Mouse (Mus musculus): ENCODE measurements at regions not wholly inside any gene's neighbourhood (a gene's known extent, or its start where the extent isn't known, plus 50 kb on each side); places are given as distances from the start of the nearest gene placed in this dataset.

GRCm38 (mm10) chr2:21035884-21036648, 67.4 kb upstream of the Arhgap21 start:
- no peak overlapping the region for H3K4me3 ChIP-seq (ENCODE audit: low read depth, low read length)
- no peaks in the 10 kb centered on the region for H3K9me3 ChIP-seq (ENCODE audit: control insufficient read depth, low read depth, low read length)
- no peak overlapping the region for H3K9ac ChIP-seq (replicated peaks; ENCODE audit: low read depth, low read length)
- no peak overlapping the region for H3K4me2 ChIP-seq (replicated peaks; ENCODE audit: low read depth, low read length)
- WGBS = 74% methylated on average over 5 of the region's 5 CpGs
- no peak for ATAC-seq (ENCODE audit: insufficient number of reproducible peaks, insufficient read depth, low FRiP score, low read depth)
- H3K27ac ChIP-seq (ENCODE audit: low read length) = no peak overlapping the region
- H3K27me3 ChIP-seq (ENCODE audit: control insufficient read depth, insufficient read depth, low read length) = no peaks in the 10 kb centered on the region
- 0 out of 2 replicates have a peak, but pooled peaks cover 7% of the 10 kb centered on the region for H3K4me1 ChIP-seq (ENCODE audit: control insufficient read depth, insufficient read depth, low read length)
- H3K36me3 ChIP-seq (ENCODE audit: control insufficient read depth, insufficient read depth, low read length) = no peaks in the 10 kb centered on the region

- Histone ChIP-seq H3K4me1 (ENCODE audit: control insufficient read depth, insufficient read depth, low read length) (0 out of 2 replicates have a peak, but pooled peaks cover 7% of the 10 kb centered on the region), H3K27me3 (ENCODE audit: control insufficient read depth, insufficient read depth, low read length) (no peaks in the 10 kb centered on the region), H3K36me3 (ENCODE audit: control insufficient read depth, insufficient read depth, low read length) (no peaks in the 10 kb centered on the region), H3K4me3 (ENCODE audit: low read depth, low read length) (no peak overlapping the region), H3K9ac (replicated peaks; ENCODE audit: low read depth, low read length) (no peak overlapping the region; the same call in 1 of the 2 replicates), H3K9me3 (ENCODE audit: control insufficient read depth, low read depth, low read length) (no peaks in the 10 kb centered on the region), H3K27ac (ENCODE audit: low read length) (no peak overlapping the region), H3K4me2 (replicated peaks; ENCODE audit: low read depth, low read length) (peak overlapping the region; percentile 27)
- ATAC-seq (ENCODE audit: insufficient number of reproducible peaks, insufficient read depth, low FRiP score, low read depth) = no peak
- WGBS = 42% methylated on average over 8 of the region's 8 CpGs
Observed at GRCm38 (mm10) chr2:21034651-21035050, 66.0 kb upstream of the Arhgap21 start.

GRCm38 (mm10) chr2:21030650-21031049, 62.0 kb upstream of the Arhgap21 start:
- Histone ChIP-seq H3K4me3 (ENCODE audit: low read depth, low read length) (no peak overlapping the region), H3K9me3 (ENCODE audit: control insufficient read depth, low read depth, low read length) (no peaks in the 10 kb centered on the region), H3K36me3 (ENCODE audit: control insufficient read depth, insufficient read depth, low read length) (no peaks in the 10 kb centered on the region), H3K27me3 (ENCODE audit: control insufficient read depth, insufficient read depth, low read length) (no peaks in the 10 kb centered on the region), H3K4me1 (ENCODE audit: control insufficient read depth, insufficient read depth, low read length) (0 out of 2 replicates have a peak, but pooled peaks cover 5% of the 10 kb centered on the region), H3K27ac (ENCODE audit: low read length) (no peak overlapping the region), H3K4me2 (replicated peaks; ENCODE audit: low read depth, low read length) (no peak overlapping the region), H3K9ac (replicated peaks; ENCODE audit: low read depth, low read length) (no peak overlapping the region)
- no peak for ATAC-seq (ENCODE audit: insufficient number of reproducible peaks, insufficient read depth, low FRiP score, low read depth)
- WGBS = 32% methylated on average over 4 of the region's 4 CpGs

DNA sequence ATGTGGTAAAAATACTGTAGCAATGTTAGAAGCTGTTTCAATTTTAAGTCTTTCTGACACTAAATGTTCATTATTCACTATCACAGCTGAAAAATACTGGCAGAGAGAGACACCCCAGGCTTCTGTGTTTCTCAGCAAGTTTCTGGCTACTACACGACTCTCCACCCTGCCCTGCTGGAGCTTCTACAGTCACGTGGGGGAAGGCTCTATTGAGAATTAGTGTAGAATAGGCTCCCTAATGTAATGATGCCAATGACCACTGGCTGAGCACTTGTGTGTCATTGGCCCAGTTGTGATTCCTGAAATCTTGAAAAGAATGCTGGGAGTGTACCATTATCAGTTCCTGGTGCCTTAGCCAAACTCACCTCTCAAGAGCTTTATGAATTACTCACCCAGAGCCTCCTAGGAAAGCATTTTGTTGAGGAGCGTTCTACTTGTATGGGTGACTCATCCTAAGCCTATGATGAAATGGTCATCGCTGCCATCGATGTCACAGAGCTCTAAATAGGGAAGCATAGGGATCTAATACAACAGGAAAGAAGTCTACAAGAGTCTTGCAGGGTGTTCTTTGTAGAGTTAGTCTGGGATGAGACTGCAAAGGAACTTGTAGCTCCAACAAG, 60.8 kb upstream of the Arhgap21 start:
- H3K27me3 ChIP-seq (ENCODE audit: control insufficient read depth, insufficient read depth, low read length) = no peaks in the 10 kb centered on the region
- no peak overlapping the region for H3K27ac ChIP-seq (ENCODE audit: low read length)
- no peak overlapping the region for H3K4me3 ChIP-seq (ENCODE audit: low read depth, low read length)
- no peaks in the 10 kb centered on the region for H3K36me3 ChIP-seq (ENCODE audit: control insufficient read depth, insufficient read depth, low read length)
- H3K4me1 ChIP-seq (ENCODE audit: control insufficient read depth, insufficient read depth, low read length) = 0 out of 2 replicates have a peak, but pooled peaks cover 2% of the 10 kb centered on the region
- H3K9me3 ChIP-seq (ENCODE audit: control insufficient read depth, low read depth, low read length) = no peaks in the 10 kb centered on the region
- no peak for ATAC-seq (ENCODE audit: insufficient number of reproducible peaks, insufficient read depth, low FRiP score, low read depth)
- 81% methylated on average over 5 of the region's 5 CpGs for WGBS
- H3K9ac ChIP-seq (replicated peaks; ENCODE audit: low read depth, low read length) = no peak overlapping the region
- H3K4me2 ChIP-seq (replicated peaks; ENCODE audit: low read depth, low read length) = no peak overlapping the region

GRCm38 (mm10) chr2:21028605-21029004, 59.9 kb upstream of the Arhgap21 start:
- H3K36me3 ChIP-seq (ENCODE audit: control insufficient read depth, insufficient read depth, low read length) = no peaks in the 10 kb centered on the region
- no peak overlapping the region for H3K9ac ChIP-seq (replicated peaks; ENCODE audit: low read depth, low read length)
- H3K27me3 ChIP-seq (ENCODE audit: control insufficient read depth, insufficient read depth, low read length) = no peaks in the 10 kb centered on the region
- ATAC-seq (ENCODE audit: insufficient number of reproducible peaks, insufficient read depth, low FRiP score, low read depth) = peak; percentile 71; the same call in 1 of the 2 replicates
- H3K27ac ChIP-seq (ENCODE audit: low read length) = no peak overlapping the region
- no peak overlapping the region for H3K4me3 ChIP-seq (ENCODE audit: low read depth, low read length)
- WGBS = 28% methylated on average over 2 of the region's 2 CpGs
- no peaks in the 10 kb centered on the region for H3K9me3 ChIP-seq (ENCODE audit: control insufficient read depth, low read depth, low read length)
- H3K4me1 ChIP-seq (ENCODE audit: control insufficient read depth, insufficient read depth, low read length) = no peaks in the 10 kb centered on the region
- no peak overlapping the region for H3K4me2 ChIP-seq (replicated peaks; ENCODE audit: low read depth, low read length)

DNA sequence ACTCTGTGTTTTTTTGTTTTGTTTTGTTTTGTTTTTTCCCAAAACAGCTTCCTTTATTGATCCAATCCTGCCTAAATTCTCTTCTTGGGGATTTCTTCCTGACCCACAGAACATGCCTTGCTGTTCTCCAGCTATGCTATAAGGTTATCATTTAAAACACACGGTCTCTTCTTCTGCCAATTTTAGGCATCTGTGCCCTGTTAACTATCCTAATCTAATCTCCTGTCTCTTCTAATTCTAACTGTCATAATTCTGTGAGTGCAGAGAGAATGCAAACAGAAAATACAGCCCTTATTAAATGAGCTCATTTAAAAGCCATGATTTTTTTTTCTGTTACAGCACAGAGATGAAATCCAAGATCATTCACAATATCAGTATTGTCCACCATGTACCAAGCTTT, 49.9 kb upstream of the Arhgap21 start:
- Histone ChIP-seq H3K27ac (ENCODE audit: low read length) (no peak overlapping the region), H3K9me3 (ENCODE audit: control insufficient read depth, low read depth, low read length) (no peaks in the 10 kb centered on the region), H3K4me1 (ENCODE audit: control insufficient read depth, insufficient read depth, low read length) (no peaks in the 10 kb centered on the region), H3K4me3 (ENCODE audit: low read depth, low read length) (no peak overlapping the region), H3K9ac (replicated peaks; ENCODE audit: low read depth, low read length) (no peak overlapping the region), H3K27me3 (ENCODE audit: control insufficient read depth, insufficient read depth, low read length) (no peaks in the 10 kb centered on the region), H3K36me3 (ENCODE audit: control insufficient read depth, insufficient read depth, low read length) (no peaks in the 10 kb centered on the region), H3K4me2 (replicated peaks; ENCODE audit: low read depth, low read length) (no peak overlapping the region)
- WGBS = 75% methylated on average over 1 of the region's 1 CpGs
- ATAC-seq (ENCODE audit: insufficient number of reproducible peaks, insufficient read depth, low FRiP score, low read depth) = no peak
